8 mouse cellular contexts compared by ENCODE assay signal in the genomic region with DNA sequence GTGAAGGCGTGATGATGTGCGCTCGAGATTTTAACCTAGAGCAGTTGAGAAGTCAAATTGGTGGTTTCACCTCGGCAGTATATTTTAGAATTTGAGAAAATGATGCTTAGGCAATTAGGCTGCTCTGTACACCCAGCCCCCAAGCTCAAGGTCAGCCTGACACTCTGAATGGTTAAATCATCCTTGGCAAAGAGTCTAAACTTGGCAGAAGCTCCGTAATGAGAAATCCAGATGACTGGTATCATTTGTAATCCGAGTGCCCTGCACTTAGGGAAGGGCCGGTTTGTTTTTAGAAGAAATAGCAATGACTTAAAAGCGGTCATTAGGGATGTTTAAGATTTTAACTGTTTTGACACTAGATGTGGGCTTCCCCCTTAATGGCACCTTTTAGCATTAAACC.
DNase-seq lines count a peak whose midpoint lies in the region; ATAC-seq and TF ChIP-seq lines count a peak whose summit lies in the region.
"Had no signal": no experiment of that assay in that cellular context is flagged by ENCODE, and none has a peak within 500 bp of the region (broad histone marks: within the 10 kb centered on the region; RNA-seq: fewer than 3 reads in every experiment).

No protein-coding gene starts in this region.

- no peak overlapping the region for H3K27ac ChIP-seq in thymus, adult 2 months (ENCODE audit: control insufficient read depth, insufficient read depth, low read length)

- H3K4me1 ChIP-seq in thymus, adult 2 months (replicated peaks; ENCODE audit: control insufficient read depth, insufficient read depth, low read length), result no peaks in the 10 kb centered on the region

- H3K4me3 ChIP-seq in thymus, adult 2 months (ENCODE audit: control insufficient read depth, insufficient read depth, low read length), result no peak overlapping the region

- WGBS in thymus, adult 2 months, result 87% methylated on average over 8 of the region's 8 CpGs

- no peaks in the 10 kb centered on the region for H3K36me3 ChIP-seq in thymus, adult 2 months (ENCODE audit: control insufficient read depth, insufficient read depth, low read length)

- peak; percentile 10 for DNase-seq in kidney, adult 11 months
- DNase-seq in kidney, postnatal 4 days, result no peak
- DNase-seq in adrenal gland, postnatal 14 days, result peak; percentile 21
- DNase-seq in gastrocnemius, postnatal 25 days, result peak; percentile 29
- DNase-seq in lung, postnatal 4 days, result peak; percentile 15 to 33
- DNase-seq in thymus, adult 2 months, result no peak

- TF ChIP-seq POLR2A in thymus, adult 2 months (IDR thresholded peaks at IDR 0.05; ENCODE audit: control insufficient read depth, extremely low read depth, insufficient read depth, low read length, poor library complexity), result no peak

- no peak for TF ChIP-seq CTCF in thymus, adult 2 months (IDR thresholded peaks at IDR 0.05; ENCODE audit: borderline replicate concordance, control insufficient read depth, extremely low read depth, insufficient read depth, low read length, poor library complexity)

- H3K27me3 ChIP-seq in thymus, adult 2 months (ENCODE audit: control insufficient read depth, insufficient read depth, low read length), result no peaks in the 10 kb centered on the region

- ATAC-seq in cerebellum, adult (ENCODE audit: insufficient number of reproducible peaks, low FRiP score, low TSS enrichment), result no peak
- ATAC-seq: inflammation-experienced regulatory T-cells, adult 6 months had no signal

Comparison
In these comparisons a context has a peak if more than half of its experiments do, and no peak if none do; other contexts are left out.
1. DNase-seq: peak in kidney, adult 11 months (single experiment), adrenal gland, postnatal 14 days (single experiment), gastrocnemius, postnatal 25 days (single experiment) and lung, postnatal 4 days (2 of 2); none in kidney, postnatal 4 days (0 of 2) and thymus, adult 2 months (single experiment).